Mouse (Mus musculus) brain, adult 2 months (tissue): Measurements from ENCODE around the gene Iqsec3.

Experiments
- DNase-seq: peaks from one replicate; pipeline ENCODE4 v3.0.0; 2011; ENCODE audit warnings: low read depth, low spot score

The Iqsec3 gene

GRCm38 (mm10) chr6:121366537-121366936, 106.9 kb downstream of the Iqsec3 start:
- DNase-seq = peak; percentile 50

GRCm38 (mm10) chr6:121363956-121364355, 109.5 kb downstream of the Iqsec3 start:
- no peak for DNase-seq

GRCm38 (mm10) chr6:121363061-121363460, 110.4 kb downstream of the Iqsec3 start:
- DNase-seq = no peak

GRCm38 (mm10) chr6:121357232-121357631, 116.2 kb downstream of the Iqsec3 start:
- no peak for DNase-seq

- DNase-seq = no peak
Observed at GRCm38 (mm10) chr6:121356041-121356440, 117.4 kb downstream of the Iqsec3 start.

GRCm38 (mm10) chr6:121352276-121352675, 121.2 kb downstream of the Iqsec3 start:
- DNase-seq = no peak

GRCm38 (mm10) chr6:121346428-121346827, 127.0 kb downstream of the Iqsec3 start:
- DNase-seq = no peak

GRCm38 (mm10) chr6:121344329-121344728, 129.1 kb downstream of the Iqsec3 start:
- no peak for DNase-seq

GRCm38 (mm10) chr6:121343771-121344123, 129.7 kb downstream of the Iqsec3 start:
- DNase-seq = no peak

GRCm38 (mm10) chr6:121343026-121343770, 130.3 kb downstream of the Iqsec3 start, which contains the start of gene Slc6a12:
Slc6a12 (plus strand) TSS chr6:121343076.
- no peak for DNase-seq

GRCm38 (mm10) chr6:121341650-121342049, 131.8 kb downstream of the Iqsec3 start:
- DNase-seq = no peak

- no peak for DNase-seq
Observed at GRCm38 (mm10) chr6:121338519-121338896, 135.0 kb downstream of the Iqsec3 start.

- peak; percentile 93 for DNase-seq
Observed at GRCm38 (mm10) chr6:121337770-121338518, 135.5 kb downstream of the Iqsec3 start.

- DNase-seq = no peak
Observed at GRCm38 (mm10) chr6:121337229-121337628, 136.2 kb downstream of the Iqsec3 start.

GRCm38 (mm10) chr6:121336558-121336957, 136.9 kb downstream of the Iqsec3 start:
- no peak for DNase-seq

- no peak for DNase-seq
Observed at GRCm38 (mm10) chr6:121335841-121336240, 137.6 kb downstream of the Iqsec3 start.

GRCm38 (mm10) chr6:121329848-121330508, 143.5 kb downstream of the Iqsec3 start:
- DNase-seq = peak; percentile 44

- peak; percentile 90 for DNase-seq
Observed at GRCm38 (mm10) chr6:121328417-121328884, 145.0 kb downstream of the Iqsec3 start.

- DNase-seq = no peak
Observed at GRCm38 (mm10) chr6:121326486-121327069, 146.9 kb downstream of the Iqsec3 start.

- no peak for DNase-seq
Observed at GRCm38 (mm10) chr6:121325740-121326139, 147.7 kb downstream of the Iqsec3 start.

- no peak for DNase-seq
Observed at GRCm38 (mm10) chr6:121325298-121325697, 148.2 kb downstream of the Iqsec3 start.
